Comparison of ENCODE assay signal across 13 mouse cellular contexts in genomic region chr12:100924646-100925339, GRCm38 (mm10). TPM values are rescaled to one million over a fixed set of nuclear protein-coding genes. Genes with fewer than 3 reads are reported as not detected.
DNase-seq lines count a peak whose midpoint lies in the region; ATAC-seq and TF ChIP-seq lines count a peak whose summit lies in the region.
"Had no signal": no experiment of that assay in that cellular context is flagged by ENCODE, and none has a peak within 500 bp of the region (broad histone marks: within the 10 kb centered on the region; RNA-seq: fewer than 3 reads in every experiment).

No protein-coding gene starts in this region.

- no peak overlapping the region for H3K4me3 ChIP-seq in kidney, adult 2 months (ENCODE audit: insufficient read depth, low read depth, low read length)
- peak overlapping the region; percentile 24 for H3K4me3 ChIP-seq in bone marrow macrophage, adult 2 months (ENCODE audit: insufficient read depth, low read length)
- no peak overlapping the region for H3K4me3 ChIP-seq in heart, embryonic 10.5 days
- H3K4me3 ChIP-seq: embryonic facial prominence, embryonic 13.5 days; liver, embryonic 13.5 days had no signal

- peak; percentile 12 for DNase-seq in kidney, adult 2 months
- DNase-seq in kidney, postnatal 10 days: no peak
- peak; percentile 33 for DNase-seq in lung, postnatal 36 days
- DNase-seq in lung, postnatal 25 days (ENCODE audit: low spot score): no peak
- no peak for DNase-seq in left cerebral cortex, adult 8-10 months (ENCODE audit: low spot score in 2 of 2)
- no peak for DNase-seq in heart, embryonic 10.5 days (ENCODE audit: low spot score)
- DNase-seq: cerebellum, adult 9-10 months; forebrain, postnatal 0 days; liver, embryonic 13.5 days; right cerebral cortex, adult 18-20 months had no signal

- H3K9me3 ChIP-seq in heart, embryonic 10.5 days: no peaks in the 10 kb centered on the region
- H3K9me3 ChIP-seq: embryonic facial prominence, embryonic 13.5 days; liver, embryonic 13.5 days had no signal

- H3K36me3 ChIP-seq in kidney, adult 2 months (ENCODE audit: control insufficient read depth, insufficient read depth, low read length): no peaks in the 10 kb centered on the region
- H3K36me3 ChIP-seq in heart, embryonic 10.5 days: peaks cover 12% of the 10 kb centered on the region; the same call in 1 of the 2 replicates

- 56% methylated on average over 15 of the region's 15 CpGs for WGBS in kidney, adult 2 months
- 82% methylated on average over 15 of the region's 15 CpGs for WGBS in heart, embryonic 10.5 days

- H3K4me1 ChIP-seq in kidney, adult 2 months (ENCODE audit: control insufficient read depth, insufficient read depth, low read length): no peaks in the 10 kb centered on the region
- H3K4me1 ChIP-seq in bone marrow macrophage, adult 2 months (ENCODE audit: control insufficient read depth, insufficient read depth, low read length): peaks cover 20% of the 10 kb centered on the region
- H3K4me1 ChIP-seq in heart, embryonic 10.5 days: 0 out of 2 replicates have a peak, but pooled peaks cover 3% of the 10 kb centered on the region
- H3K4me1 ChIP-seq: embryonic facial prominence, embryonic 13.5 days; liver, embryonic 13.5 days had no signal

- no peak overlapping the region for H3K27ac ChIP-seq in kidney, adult 2 months (ENCODE audit: insufficient read depth, low read depth, low read length)
- peak overlapping the region; percentile 81 for H3K27ac ChIP-seq in bone marrow macrophage, adult 2 months (ENCODE audit: insufficient read depth, low read depth, low read length)
- H3K27ac ChIP-seq in heart, embryonic 10.5 days: no peak overlapping the region
- H3K27ac ChIP-seq: embryonic facial prominence, embryonic 13.5 days; liver, embryonic 13.5 days had no signal

- H3K27me3 ChIP-seq in kidney, adult 2 months (replicated peaks; ENCODE audit: control insufficient read depth, insufficient read depth, low read length): no peaks in the 10 kb centered on the region
- H3K27me3 ChIP-seq in heart, embryonic 10.5 days (ENCODE audit: insufficient read depth, poor library complexity, severe bottlenecking): peaks cover 5% of the 10 kb centered on the region
- H3K27me3 ChIP-seq: embryonic facial prominence, embryonic 13.5 days; liver, embryonic 13.5 days had no signal

- ATAC-seq in neutrophil, adult 5-6 weeks (ENCODE audit: extremely low read depth, insufficient number of reproducible peaks, low FRiP score, poor library complexity, severe bottlenecking): peak; percentile 73

- no peak for TF ChIP-seq POLR2A in kidney, adult 2 months (IDR thresholded peaks at IDR 0.05; ENCODE audit: low read depth, low read length)
- TF ChIP-seq POLR2A in bone marrow macrophage, adult 2 months (IDR thresholded peaks at IDR 0.05; ENCODE audit: borderline replicate concordance, low read depth, low read length): no peak

- TF ChIP-seq CTCF in kidney, adult 2 months (conservative IDR thresholded peaks at IDR 0.05; ENCODE audit: insufficient read depth, insufficient read length, low read depth, low read length): no peak
- TF ChIP-seq CTCF in bone marrow macrophage, adult 2 months (IDR thresholded peaks at IDR 0.05; ENCODE audit: low read depth, low read length): no peak

RNA-seq across cellular contexts. Expression of gene Gpr68, which starts 16.8 kb away (rescaled TPM):
- polyA plus RNA-seq in kidney, adult 2 months (2012; rRNA removed): 0.50 and 1.9 TPM in 2 replicates
- 5.4 and 5.8 TPM in 2 replicates for polyA plus RNA-seq in bone marrow macrophage, adult 2 months (2012; ENCODE audit: insufficient read depth, insufficient read length, missing spikeins)
- 5.1 and 6.4 TPM in 2 replicates for total RNA-seq in neutrophil, adult 5-6 weeks (2017)
- total RNA-seq in left cerebral cortex, adult 8-10 months (2022): 10 to 100 TPM; 11.0 to 13.4 (median 12.4) TPM
- 2.5 and 5.9 TPM in 2 replicates for polyA plus RNA-seq in heart, embryonic 10.5 days (2016; fragmentation: Nextera tagmentation; extraction: Ambion mirVana)

Comparison
In these comparisons a context has a peak if more than half of its experiments do, and no peak if none do; other contexts are left out.
1. DNase-seq: peak in kidney, adult 2 months (single experiment) and lung, postnatal 36 days (single experiment); none in kidney, postnatal 10 days (single experiment), lung, postnatal 25 days (single experiment), left cerebral cortex, adult 8-10 months (0 of 2) and heart, embryonic 10.5 days (single experiment).